Mouse (Mus musculus) ES-Bruce4 (cell line): ENCODE data around the gene Wdr59.

Source experiments
- CTCF ChIP-seq: IDR thresholded peaks from one replicate; pipeline ENCODE4 v1.8.1; 2011; ENCODE audit warnings: low read depth, low read length
- POLR2A ChIP-seq: IDR thresholded peaks from one replicate; pipeline ENCODE4 v1.8.1; 2011; ENCODE audit warnings: low read length; ENCODE audit not compliant: insufficient read depth

- no peak for TF ChIP-seq CTCF
- TF ChIP-seq POLR2A: no peak
Measured at GRCm38 (mm10) chr8:111526403-111527024, 4.6 kb upstream of the Wdr59 start.
